Mouse (Mus musculus) heart, embryonic 13.5 days (tissue): ENCODE data around the gene Ms4a15. TPM values are rescaled to one million over a fixed set of nuclear protein-coding genes. Genes with fewer than 3 reads are reported as not detected.

Source experiments
- ATAC-seq: fragments of 200-750 bp; cut with Nextera tagmentation; 2 replicates; pipeline ENCODE4 v1.8.0; 2017; ENCODE audit warnings: moderate TSS enrichment; ENCODE audit not compliant: insufficient number of reproducible peaks, low FRiP score, low TSS enrichment; ENCODE audit errors: extremely low read depth
- H3K27ac ChIP-seq: fragments of 300-500 bp; sonication (generic); replicated peaks from 2 replicates; pipeline ENCODE4 v1.5.1; 2015; ENCODE audit warnings: moderate library complexity, mild to moderate bottlenecking, inconsistent platforms
- H3K27me3 ChIP-seq: fragments of 300-500 bp; sonication (generic); replicated peaks from 2 replicates; pipeline ENCODE4 v1.6.1; 2015; ENCODE audit warnings: mild to moderate bottlenecking, inconsistent platforms
- H3K36me3 ChIP-seq: fragments of 300-500 bp; sonication (generic); 2 replicates; pipeline ENCODE4 v1.6.1; 2015; ENCODE audit warnings: mild to moderate bottlenecking, inconsistent platforms
- H3K4me1 ChIP-seq: fragments of 300-500 bp; sonication (generic); 2 replicates; pipeline ENCODE4 v1.6.1; 2015; ENCODE audit warnings: inconsistent platforms
- H3K4me2 ChIP-seq: fragments of 300-500 bp; sonication (generic); 2 replicates; pipeline ENCODE4 v1.6.1; 2015; ENCODE audit warnings: inconsistent platforms, mild to moderate bottlenecking, moderate library complexity
- H3K4me3 ChIP-seq: fragments of 300-500 bp; sonication (generic); 2 replicates; pipeline ENCODE4 v1.5.1; 2015; ENCODE audit warnings: moderate library complexity, mild to moderate bottlenecking, inconsistent platforms
- H3K9ac ChIP-seq: fragments of 300-500 bp; sonication (generic); 2 replicates; pipeline ENCODE4 v1.6.1; 2015; ENCODE audit warnings: inconsistent platforms, mild to moderate bottlenecking, moderate library complexity
- H3K9me3 ChIP-seq: fragments of 300-500 bp; sonication (generic); 2 replicates; pipeline ENCODE4 v1.6.1; 2016; ENCODE audit warnings: inconsistent platforms
- WGBS: fragments of 180-500 bp; shearing (Covaris S2); methylation state at CpG from one replicate; pipeline ENCODE4 v1.1.7; 2015; ENCODE audit warnings: mixed read lengths; 5-methylcytosine and 5-hydroxymethylcytosine counted together
- polyA plus RNA-seq: library from polyadenylated mRNA; unstranded; fragments of >200 nt; fragmentation: Nextera tagmentation; extraction: Ambion mirVana; gene quantifications from 2 replicates; pipeline ENCODE4 v1.2.1, GENCODE M21; 2015

The Ms4a15 gene
- polyA plus RNA-seq, 1 experiment from 2014 or later = not detected

- Histone ChIP-seq H3K27me3 (peaks cover 8% of the 10 kb centered on the region), H3K4me3 (peak overlapping the region; percentile 48), H3K4me2 (peak overlapping the region; percentile 83), H3K27ac (no peak overlapping the region), H3K4me1 (peaks cover 24% of the 10 kb centered on the region), H3K36me3 (peaks cover 37% of the 10 kb centered on the region), H3K9me3 (no peaks in the 10 kb centered on the region), H3K9ac (peak overlapping the region; percentile 77)
- ATAC-seq = peak; percentile 65
- 17% methylated on average over 37 of the region's 37 CpGs for WGBS
These were observed 52.8 kb downstream of the Ms4a15 start for GRCm38 (mm10) chr19:10940097-10940800.

- H3K9me3 ChIP-seq = no peaks in the 10 kb centered on the region
- no peak overlapping the region for H3K4me3 ChIP-seq
- H3K4me2 ChIP-seq = no peak overlapping the region
- H3K4me1 ChIP-seq = peaks cover 34% of the 10 kb centered on the region
- peaks cover 23% of the 10 kb centered on the region for H3K36me3 ChIP-seq
- 20% methylated on average over 3 of the region's 3 CpGs for WGBS
- peaks cover 8% of the 10 kb centered on the region for H3K27me3 ChIP-seq
- no peak overlapping the region for H3K9ac ChIP-seq
- no peak for ATAC-seq
- H3K27ac ChIP-seq = no peak overlapping the region
These were observed 54.3 kb downstream of the Ms4a15 start for GRCm38 (mm10) chr19:10938771-10939170.

GRCm38 (mm10) chr19:10937110-10937563 lies 55.9 kb downstream of the Ms4a15 start, which contains the start of gene Ptgdr2:
Gene Ptgdr2, plus strand, starts transcription at chr19:10937160.
- 10% methylated on average over 5 of the region's 5 CpGs for WGBS
- Histone ChIP-seq H3K4me3 (no peak within 1 kb of the TSS), H3K36me3 (peaks cover 6% of the 10 kb centered on the region), H3K4me2 (no peak within 1 kb of the TSS), H3K9me3 (no peaks in the 10 kb centered on the region), H3K9ac (0 out of 2 replicates have a peak within 1 kb of the TSS, but pooled peaks have one; percentile 1), H3K27me3 (peaks cover 8% of the 10 kb centered on the region), H3K27ac (no peak within 1 kb of the TSS), H3K4me1 (peaks cover 34% of the 10 kb centered on the region)
- 0 out of 2 replicates have a peak, but pooled peaks have one; percentile 19 for ATAC-seq

- Histone ChIP-seq H3K4me2 (no peak overlapping the region), H3K9ac (no peak overlapping the region), H3K4me3 (no peak overlapping the region), H3K36me3 (no peaks in the 10 kb centered on the region), H3K4me1 (peaks cover 31% of the 10 kb centered on the region), H3K9me3 (no peaks in the 10 kb centered on the region), H3K27ac (no peak overlapping the region), H3K27me3 (peaks cover 8% of the 10 kb centered on the region)
- WGBS = 86% methylated on average over 5 of the region's 5 CpGs
- ATAC-seq = no peak
These were observed 57.0 kb downstream of the Ms4a15 start for GRCm38 (mm10) chr19:10936077-10936476.

- no peak for ATAC-seq
These were observed 58.0 kb downstream of the Ms4a15 start for GRCm38 (mm10) chr19:10935029-10935428.

GRCm38 (mm10) chr19:10930641-10931040 lies 62.4 kb downstream of the Ms4a15 start:
- ATAC-seq = no peak
- no peak overlapping the region for H3K27ac ChIP-seq
- H3K9ac ChIP-seq = no peak overlapping the region
- peaks cover 23% of the 10 kb centered on the region for H3K4me1 ChIP-seq
- H3K4me3 ChIP-seq = no peak overlapping the region
- 51% methylated on average over 2 of the region's 2 CpGs for WGBS
- no peaks in the 10 kb centered on the region for H3K36me3 ChIP-seq
- no peak overlapping the region for H3K4me2 ChIP-seq
- H3K27me3 ChIP-seq = no peaks in the 10 kb centered on the region
- H3K9me3 ChIP-seq = no peaks in the 10 kb centered on the region

More at GRCm38 (mm10) chr19:10935029-10935428, 58.0 kb downstream of the Ms4a15 start:
- WGBS = 25% methylated on average over 5 of the region's 5 CpGs
- H3K4me1 ChIP-seq = peaks cover 20% of the 10 kb centered on the region
- no peak overlapping the region for H3K4me3 ChIP-seq
- peak overlapping the region; percentile 48 for H3K27ac ChIP-seq
- H3K9ac ChIP-seq = peak overlapping the region; percentile 37
- peaks cover 7% of the 10 kb centered on the region for H3K27me3 ChIP-seq
- no peaks in the 10 kb centered on the region for H3K9me3 ChIP-seq
- no peak overlapping the region for H3K4me2 ChIP-seq
- no peaks in the 10 kb centered on the region for H3K36me3 ChIP-seq

Other genes starting within 250 kb of the Ms4a15 start
- 0.09 and 0.14 TPM in 2 replicates for gene Cd6, start 163.2 kb downstream of the Ms4a15 start, polyA plus RNA-seq
- 0.29 and 0.39 TPM in 2 replicates for gene Slc15a3, start 153.5 kb downstream of the Ms4a15 start, polyA plus RNA-seq
- 51.4 and 52.4 TPM in 2 replicates for gene Tmem132a, start 123.3 kb downstream of the Ms4a15 start, polyA plus RNA-seq
- 84.7 and 87.1 TPM in 2 replicates for gene Tmem109, start 111.2 kb downstream of the Ms4a15 start, polyA plus RNA-seq
- 30.3 TPM in 2 replicates for gene Prpf19, start 98.0 kb downstream of the Ms4a15 start, polyA plus RNA-seq
- 0.08 TPM in 1 of 2 replicates, not detected in the other for gene Zp1, start 72.6 kb downstream of the Ms4a15 start, polyA plus RNA-seq
- gene Ptgdr2, start 56.1 kb downstream of the Ms4a15 start, polyA plus RNA-seq = 0.11 TPM in 1 of 2 replicates, not detected in the other
- 18.8 and 19.9 TPM in 2 replicates for gene Ccdc86, start 44.0 kb downstream of the Ms4a15 start, polyA plus RNA-seq
- 0.15 TPM in 1 of 2 replicates, not detected in the other for gene Ms4a10, start 18.6 kb downstream of the Ms4a15 start, polyA plus RNA-seq
- gene Ms4a18, start 24.8 kb upstream of the Ms4a15 start, polyA plus RNA-seq = not detected in 2 replicates
- gene Ms4a8a, start 87.9 kb upstream of the Ms4a15 start, polyA plus RNA-seq = 0.21 TPM in 1 of 2 replicates, not detected in the other
- not detected in 2 replicates for gene 1700017D01Rik, start 137.6 kb upstream of the Ms4a15 start, polyA plus RNA-seq
- gene 1700025F22Rik, start 172.1 kb upstream of the Ms4a15 start, polyA plus RNA-seq = not detected in 2 replicates
- gene Ms4a13, start 203.5 kb upstream of the Ms4a15 start, polyA plus RNA-seq = not detected in 2 replicates
- not detected in 2 replicates for gene Ms4a12, start 239.2 kb upstream of the Ms4a15 start, polyA plus RNA-seq